Mouse (Mus musculus) brain, embryonic 14.5 days (tissue): ENCODE data around the gene Gm28778.

Source experiments
- CTCF ChIP-seq: fragments of 200-500 bp; IDR thresholded peaks from 2 replicates; pipeline ENCODE4 v1.5.1; 2012; ENCODE audit warnings: inconsistent platforms, mild to moderate bottlenecking, moderate library complexity, borderline replicate concordance; ENCODE audit not compliant: insufficient read depth, insufficient read length; ENCODE audit errors: extremely low read depth
- POLR2A ChIP-seq: fragments of 200-500 bp; IDR thresholded peaks from 2 replicates; pipeline ENCODE4 v1.6.1; 2012; ENCODE audit warnings: mild to moderate bottlenecking, inconsistent platforms, borderline replicate concordance; ENCODE audit not compliant: poor library complexity, insufficient read depth, insufficient read length, severe bottlenecking; ENCODE audit errors: extremely low read depth

GRCm38 (mm10) chr1:53321662-53322344, 24.9 kb downstream of the Gm28778 start:
- no peak for TF ChIP-seq CTCF
- no peak for TF ChIP-seq POLR2A
